ENCODE assay signal across 8 mouse cellular contexts in the genomic region with DNA sequence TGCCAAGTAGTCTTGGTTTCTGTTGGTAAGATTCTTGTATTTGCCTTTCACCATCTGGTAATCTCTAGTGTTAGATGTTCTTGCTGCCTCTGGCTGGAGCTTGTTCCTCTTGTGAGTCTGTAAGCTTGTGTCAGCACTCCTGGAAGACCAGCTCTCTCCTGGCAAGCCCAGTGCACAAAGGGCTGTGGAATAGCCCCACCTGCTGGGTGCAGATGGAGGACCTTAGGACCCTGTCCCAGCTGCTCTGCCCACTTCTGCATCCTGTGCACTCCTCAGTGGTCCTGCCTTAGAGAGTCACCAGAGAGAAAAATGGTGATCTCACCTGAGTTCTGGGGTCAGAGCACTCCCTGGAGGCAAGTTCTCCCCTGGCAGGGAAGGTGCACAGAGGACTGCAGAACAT.
A peak's percentile ranks its signal among the peaks of the same experiment; 100 is the strongest.
DNase-seq lines count a peak whose midpoint lies in the region; ATAC-seq lines count a peak whose summit lies in the region.

No protein-coding gene starts in this region.

- H3K4me1 ChIP-seq in intestine, embryonic 14.5 days (replicated peaks; ENCODE audit: control insufficient read depth, insufficient read depth, low read length): no peaks in the 10 kb centered on the region
- no peaks in the 10 kb centered on the region for H3K4me1 ChIP-seq in intestine, embryonic 16.5 days (ENCODE audit: control insufficient read depth, insufficient read depth, low read length)
- H3K4me1 ChIP-seq in heart, embryonic 14.5 days (ENCODE audit: control insufficient read depth in 2 of 2, insufficient read depth in 2 of 2, low read length in 2 of 2): no peaks in the 10 kb centered on the region
- H3K4me1 ChIP-seq in limb, embryonic 11.5 days (ENCODE audit: control insufficient read depth, insufficient read depth, low read length): no peaks in the 10 kb centered on the region

- ATAC-seq in intestine, embryonic 14.5 days (replicated peaks; ENCODE audit: low FRiP score, low TSS enrichment, low read depth): peak; percentile 70; the same call in 1 of the 2 replicates
- ATAC-seq in intestine, embryonic 16.5 days: no peak
- 0 out of 2 replicates have a peak, but pooled peaks have one; percentile 73 for ATAC-seq in heart, embryonic 14.5 days (ENCODE audit: insufficient number of reproducible peaks, insufficient read depth, low FRiP score, low read depth)
- ATAC-seq in limb, embryonic 11.5 days (ENCODE audit: insufficient number of reproducible peaks, low FRiP score, low TSS enrichment, low read depth): no peak
- ATAC-seq in erythroblast, adult 5-6 weeks (replicated peaks; ENCODE audit: low FRiP score, poor library complexity, severe bottlenecking): no peak

- H3K9me3 ChIP-seq in intestine, embryonic 14.5 days (ENCODE audit: control insufficient read depth, low read length): no peaks in the 10 kb centered on the region
- no peaks in the 10 kb centered on the region for H3K9me3 ChIP-seq in intestine, embryonic 16.5 days (ENCODE audit: control insufficient read depth, low read length)
- H3K9me3 ChIP-seq in heart, embryonic 14.5 days (ENCODE audit: control insufficient read depth, low read length): no peaks in the 10 kb centered on the region
- H3K9me3 ChIP-seq in limb, embryonic 11.5 days (ENCODE audit: control insufficient read depth, low read length): no peaks in the 10 kb centered on the region

- no peaks in the 10 kb centered on the region for H3K36me3 ChIP-seq in intestine, embryonic 14.5 days (ENCODE audit: control insufficient read depth, insufficient read depth, low read length)
- no peaks in the 10 kb centered on the region for H3K36me3 ChIP-seq in intestine, embryonic 16.5 days (ENCODE audit: control insufficient read depth, insufficient read depth, low read length)
- H3K36me3 ChIP-seq in heart, embryonic 14.5 days (ENCODE audit: control insufficient read depth, insufficient read depth, low read length): no peaks in the 10 kb centered on the region
- no peaks in the 10 kb centered on the region for H3K36me3 ChIP-seq in limb, embryonic 11.5 days (ENCODE audit: control insufficient read depth, insufficient read depth, low read length)

- H3K27me3 ChIP-seq in intestine, embryonic 14.5 days (replicated peaks; ENCODE audit: control insufficient read depth, insufficient read depth, low read length): no peaks in the 10 kb centered on the region
- H3K27me3 ChIP-seq in intestine, embryonic 16.5 days (replicated peaks; ENCODE audit: control insufficient read depth, insufficient read depth, low read length): no peaks in the 10 kb centered on the region
- no peaks in the 10 kb centered on the region; the same call in 1 of the 2 replicates for H3K27me3 ChIP-seq in heart, embryonic 14.5 days (ENCODE audit: control insufficient read depth, insufficient read depth, low read length)
- no peaks in the 10 kb centered on the region for H3K27me3 ChIP-seq in limb, embryonic 11.5 days (ENCODE audit: control insufficient read depth, insufficient read depth, low read length)

- peak; percentile 64 for DNase-seq in intestine, embryonic 14.5 days (ENCODE audit: low spot score)
- peak; percentile 45 for DNase-seq in adrenal gland, postnatal 10 days
- peak; percentile 42 for DNase-seq in limb, embryonic 11.5 days (ENCODE audit: low spot score)
- no peak for DNase-seq in right cerebral cortex, adult 18-20 months
- DNase-seq in cerebellum, adult 8-10 months: no peak

- no peak overlapping the region for H3K9ac ChIP-seq in intestine, embryonic 14.5 days (ENCODE audit: low read length)
- no peak overlapping the region for H3K9ac ChIP-seq in intestine, embryonic 16.5 days (ENCODE audit: low read depth, low read length)
- H3K9ac ChIP-seq in heart, embryonic 14.5 days (ENCODE audit: low read length): no peak overlapping the region
- no peak overlapping the region for H3K9ac ChIP-seq in limb, embryonic 11.5 days (ENCODE audit: low read length)

- no peak overlapping the region for H3K4me3 ChIP-seq in intestine, embryonic 14.5 days (ENCODE audit: low read depth, low read length)
- H3K4me3 ChIP-seq in intestine, embryonic 16.5 days (ENCODE audit: low read length): no peak overlapping the region
- no peak overlapping the region for H3K4me3 ChIP-seq in heart, embryonic 14.5 days (ENCODE audit: control insufficient read depth in 1 of 2, insufficient read depth in 1 of 2, low read depth in 1 of 2, low read length in 2 of 2)
- no peak overlapping the region for H3K4me3 ChIP-seq in limb, embryonic 11.5 days (ENCODE audit: low read depth, low read length)

- H3K27ac ChIP-seq in intestine, embryonic 14.5 days (ENCODE audit: low read depth): no peak overlapping the region
- no peak overlapping the region for H3K27ac ChIP-seq in intestine, embryonic 16.5 days (ENCODE audit: low read length)
- no peak overlapping the region for H3K27ac ChIP-seq in heart, embryonic 14.5 days (replicated peaks in 1 of 2; ENCODE audit: control insufficient read depth in 1 of 2, insufficient read depth in 1 of 2, low read depth in 2 of 2, low read length in 2 of 2)
- H3K27ac ChIP-seq in limb, embryonic 11.5 days (replicated peaks; ENCODE audit: low read depth, low read length): no peak overlapping the region

- no peak overlapping the region for H3K4me2 ChIP-seq in intestine, embryonic 14.5 days (ENCODE audit: low read length)
- H3K4me2 ChIP-seq in intestine, embryonic 16.5 days (ENCODE audit: low read depth, low read length): no peak overlapping the region
- no peak overlapping the region for H3K4me2 ChIP-seq in heart, embryonic 14.5 days (ENCODE audit: low read length)
- no peak overlapping the region for H3K4me2 ChIP-seq in limb, embryonic 11.5 days (ENCODE audit: low read depth, severe bottlenecking)

Comparison
In these comparisons a context has a peak if more than half of its experiments do, and no peak if none do; other contexts are left out.
1. ATAC-seq: peak in intestine, embryonic 14.5 days (single experiment) and heart, embryonic 14.5 days (single experiment); none in intestine, embryonic 16.5 days (single experiment), limb, embryonic 11.5 days (single experiment) and erythroblast, adult 5-6 weeks (single experiment).
2. DNase-seq: peak in intestine, embryonic 14.5 days (single experiment), adrenal gland, postnatal 10 days (single experiment) and limb, embryonic 11.5 days (single experiment); none in right cerebral cortex, adult 18-20 months (single experiment) and cerebellum, adult 8-10 months (single experiment).